Mouse (Mus musculus) neural tube, embryonic 10.5 days (tissue): Measurements from ENCODE around the gene Tmem232.
"Not testable (repeated sequence)": the region's sequence is repeated elsewhere in the genome, so short reads cannot be mapped to it uniquely, and the experiment has no call there.

ENCODE experiments used
- DNase-seq: peaks from one replicate; pipeline ENCODE4 v3.0.0-alpha.2; 2017; ENCODE audit warnings: low spot score; ENCODE audit errors: extremely low spot score

The Tmem232 gene

DNA sequence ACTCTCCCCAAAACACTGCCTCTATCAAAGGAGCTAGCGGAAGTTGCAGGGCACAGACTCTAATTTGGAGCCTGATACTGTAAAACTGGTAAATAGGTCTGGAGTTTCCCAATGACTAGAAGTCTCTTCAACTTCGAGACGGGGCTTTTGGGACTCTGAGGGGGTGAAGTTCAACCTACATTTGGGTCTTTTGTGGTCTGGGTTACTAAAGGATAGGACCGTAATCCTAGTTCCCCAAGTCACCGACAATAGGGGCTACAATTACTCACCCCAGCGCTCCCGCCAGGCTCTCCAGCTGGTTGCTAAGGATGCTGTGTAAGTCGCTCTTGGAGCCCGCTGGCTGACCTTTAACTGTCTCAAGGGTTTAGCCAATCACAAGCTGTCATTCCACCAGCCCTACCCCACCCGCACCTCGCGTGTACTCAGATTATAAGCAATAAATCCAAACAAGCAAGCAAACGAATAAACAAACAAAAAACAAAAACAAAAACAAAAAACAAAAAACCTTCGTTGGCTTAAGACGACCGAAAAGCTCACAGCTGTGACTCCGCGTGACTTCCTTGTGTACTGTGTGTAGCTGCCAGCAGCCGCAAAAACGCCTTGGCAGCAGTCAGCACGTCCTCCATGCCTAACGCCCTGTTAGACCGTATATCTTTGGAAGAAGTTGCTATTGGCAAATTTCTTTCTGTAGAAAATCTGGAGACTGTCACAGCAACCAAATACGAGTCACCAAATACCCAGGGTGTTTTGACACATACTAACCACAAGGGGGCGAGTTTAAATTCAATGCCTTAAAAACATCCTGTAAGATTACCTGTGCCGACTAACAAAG, at the start of gene Tmem232:
Tmem232 (minus strand) TSS at position 342 of the 832 bp plus-strand sequence.
- DNase-seq: peak; percentile 53

DNA sequence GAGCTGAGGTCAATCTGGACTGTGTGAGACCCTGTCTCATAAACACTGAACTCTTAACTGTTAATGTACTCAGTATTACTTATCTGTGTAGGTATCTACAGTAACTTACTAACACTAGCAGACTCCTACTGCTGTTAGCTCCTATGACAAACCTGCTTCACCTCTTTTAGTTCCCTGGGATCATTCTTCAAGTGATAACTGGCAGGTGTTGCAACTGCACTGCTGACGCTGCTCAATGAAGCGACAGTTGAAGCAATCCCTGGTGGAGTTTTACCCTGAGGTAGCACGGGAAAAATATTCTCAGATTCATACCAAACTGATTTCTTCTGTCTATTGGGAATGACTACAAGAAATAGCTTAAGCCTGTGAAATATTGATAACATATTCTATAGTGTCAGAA, 46.3 kb upstream of the Tmem232 start:
- no peak for DNase-seq

DNA sequence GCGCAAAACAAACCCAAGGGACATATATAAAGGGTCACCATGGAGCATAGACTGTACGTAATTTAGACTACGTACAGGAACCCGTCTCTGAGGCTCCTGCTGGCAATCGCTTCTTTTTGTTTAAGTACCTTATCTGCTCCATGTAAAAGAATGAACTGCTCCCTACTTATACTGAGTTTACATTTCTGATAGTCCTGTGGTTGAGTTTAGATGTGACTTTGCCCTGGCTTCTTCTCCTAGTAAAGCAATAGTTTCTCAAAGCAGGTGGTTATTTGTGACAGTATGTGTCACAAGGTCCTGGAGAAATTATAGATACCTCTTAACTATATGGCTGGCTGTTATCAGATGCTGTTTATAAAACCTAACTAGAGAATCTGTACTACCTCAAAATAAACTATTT, 40.9 kb upstream of the Tmem232 start:
- DNase-seq: no peak

DNA sequence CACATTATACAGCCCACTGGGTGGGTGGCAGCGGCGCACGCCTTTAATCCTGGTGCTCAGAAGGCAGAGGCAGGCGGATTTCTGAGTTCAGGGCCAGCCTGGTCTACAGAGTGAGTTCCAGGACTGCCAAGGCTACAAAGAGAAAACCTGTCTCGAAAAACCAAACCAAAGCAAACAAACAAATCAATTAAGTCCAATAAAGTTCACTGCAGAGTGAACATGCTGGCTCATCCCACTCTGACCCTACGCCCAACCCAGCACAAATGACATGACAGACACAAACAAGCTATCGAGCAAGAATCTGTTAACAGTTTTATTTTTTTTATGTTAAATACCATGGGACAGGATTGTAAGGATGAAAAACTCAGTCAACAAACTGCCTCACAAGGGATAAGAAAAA, 39.2 kb upstream of the Tmem232 start:
- DNase-seq: no peak

DNA sequence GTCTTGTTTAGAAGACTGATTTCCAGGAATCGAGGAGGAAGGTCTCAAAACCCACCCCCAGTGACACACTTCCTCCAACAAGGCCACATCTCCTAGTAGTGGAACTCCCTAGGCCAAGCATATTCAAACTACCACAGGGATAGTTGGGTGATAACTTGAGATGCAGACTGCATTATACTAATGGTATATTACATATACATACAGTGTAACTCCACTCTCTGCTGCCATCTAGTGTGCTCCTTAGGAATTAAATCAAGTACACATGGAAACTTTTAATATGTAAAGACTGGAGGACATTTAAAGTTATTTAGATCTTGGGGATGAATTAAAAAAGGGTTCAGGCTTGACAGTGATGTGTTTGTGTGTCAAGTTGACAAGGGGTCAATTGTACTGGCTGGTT, 34.8 kb upstream of the Tmem232 start:
- DNase-seq: no peak

DNA sequence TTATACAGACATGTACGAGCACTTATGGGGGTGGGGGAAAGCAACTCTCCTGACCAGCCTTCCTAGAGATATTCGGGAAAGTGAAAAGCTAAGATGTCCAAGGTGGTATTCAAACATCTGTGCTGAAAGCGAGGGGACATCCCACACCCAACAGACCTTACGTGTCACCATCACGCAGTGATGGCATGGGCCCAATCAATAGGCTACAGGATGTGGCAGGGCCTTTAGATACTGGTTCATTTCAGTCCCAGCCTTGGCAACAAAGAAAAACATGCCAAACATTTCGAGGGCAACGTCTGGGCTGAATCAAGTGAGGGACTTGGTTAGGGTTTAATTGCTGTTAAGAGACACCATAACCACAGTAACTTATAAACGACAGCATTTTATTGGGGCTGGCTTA, 34.3 kb upstream of the Tmem232 start:
- DNase-seq: no peak

DNA sequence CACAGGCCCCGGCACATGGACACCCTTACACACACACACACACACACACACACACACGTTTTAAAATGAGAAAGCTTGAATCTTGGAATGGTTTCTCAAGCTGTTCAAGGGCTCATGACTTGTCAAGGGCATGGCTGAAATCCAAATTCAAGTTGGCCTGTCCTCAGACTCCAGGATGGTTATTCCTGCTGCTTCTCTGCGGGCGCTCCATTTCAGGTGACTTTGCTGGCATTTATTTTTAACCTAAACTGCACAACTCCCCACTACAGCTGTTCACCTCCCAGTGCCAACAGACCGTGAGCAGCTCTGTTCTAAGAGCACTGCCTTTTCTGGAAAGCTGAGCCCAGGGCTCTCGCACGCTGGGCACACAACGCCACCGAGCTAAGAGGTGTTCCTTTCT, 31.3 kb upstream of the Tmem232 start:
- no peak for DNase-seq

DNA sequence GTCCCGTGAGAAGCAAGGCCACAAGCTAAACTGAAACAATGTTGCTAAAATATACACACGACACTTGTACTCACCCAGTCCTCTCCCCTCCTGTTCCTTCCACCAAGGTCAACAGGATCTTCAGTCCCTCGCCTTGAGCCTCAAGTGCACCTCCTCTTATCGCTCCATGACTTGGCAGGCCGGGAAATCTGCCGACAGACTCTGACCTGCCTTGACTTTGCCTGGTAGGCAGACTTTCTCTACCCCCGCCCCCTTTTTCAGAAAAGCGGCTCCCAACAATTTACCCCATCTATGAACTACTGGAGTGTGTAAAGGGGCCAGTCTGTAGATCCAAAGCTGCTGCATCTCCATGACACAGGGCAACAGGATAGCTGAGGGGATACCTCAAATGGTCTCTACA, 30.9 kb upstream of the Tmem232 start:
- DNase-seq: no peak

DNA sequence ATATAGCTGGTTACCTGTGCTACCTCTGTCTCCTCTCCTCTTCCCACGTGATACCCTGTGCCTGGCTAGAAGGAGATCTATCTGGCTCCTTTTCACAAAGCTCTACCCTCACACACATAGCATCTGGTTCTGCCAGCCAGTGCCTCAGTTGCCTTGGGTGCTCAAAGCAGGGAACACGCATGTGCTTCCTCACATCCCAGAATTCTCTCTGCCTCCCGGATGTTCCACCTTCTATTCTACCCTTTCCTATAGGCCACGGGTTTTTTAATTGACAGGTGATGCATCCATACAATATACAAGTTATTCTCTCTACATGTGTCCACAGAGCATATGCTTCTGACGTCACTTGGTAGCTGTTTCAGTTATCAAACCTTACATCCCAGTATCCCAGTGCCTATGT, 23.6 kb upstream of the Tmem232 start:
- no peak for DNase-seq

DNA sequence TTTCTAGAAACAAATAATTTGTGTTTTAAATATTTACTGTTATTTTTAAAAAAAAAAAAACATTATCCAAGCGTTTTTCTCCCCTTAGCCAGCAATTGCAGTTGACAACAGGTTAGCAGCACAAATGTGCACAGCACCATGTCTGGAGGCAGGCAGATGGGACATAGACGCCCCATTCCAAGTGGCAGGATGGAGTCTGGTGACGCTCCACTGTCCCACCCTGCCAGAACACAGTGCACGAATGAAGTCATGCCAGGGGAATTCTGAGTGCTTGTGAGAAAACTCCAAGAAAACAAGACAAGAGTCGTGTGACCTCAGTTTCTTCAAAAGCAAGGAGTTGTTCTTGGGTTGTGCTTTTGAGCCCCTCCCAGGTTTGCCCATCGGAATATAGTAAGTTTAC, 22.8 kb upstream of the Tmem232 start:
- DNase-seq: no peak

DNA sequence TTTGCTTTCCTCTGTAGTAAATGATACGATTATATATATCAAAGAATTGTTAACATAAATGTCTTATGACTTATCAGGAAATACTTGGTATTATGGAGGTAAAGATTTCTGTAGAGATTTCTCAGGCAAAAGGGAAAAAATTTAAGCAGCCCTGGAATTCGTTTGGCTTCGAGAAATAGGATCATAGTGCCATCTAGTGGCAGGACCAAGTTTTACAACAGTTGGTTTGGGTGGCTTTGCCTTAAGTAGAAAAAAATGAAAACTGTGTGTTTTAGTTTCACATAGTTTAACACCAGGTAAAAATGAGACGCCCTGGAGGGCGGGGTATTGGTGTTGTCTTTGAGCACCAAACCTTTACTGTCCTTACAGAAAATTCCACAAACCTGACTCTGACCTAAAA, 22.2 kb upstream of the Tmem232 start:
- peak; percentile 64 for DNase-seq

DNA sequence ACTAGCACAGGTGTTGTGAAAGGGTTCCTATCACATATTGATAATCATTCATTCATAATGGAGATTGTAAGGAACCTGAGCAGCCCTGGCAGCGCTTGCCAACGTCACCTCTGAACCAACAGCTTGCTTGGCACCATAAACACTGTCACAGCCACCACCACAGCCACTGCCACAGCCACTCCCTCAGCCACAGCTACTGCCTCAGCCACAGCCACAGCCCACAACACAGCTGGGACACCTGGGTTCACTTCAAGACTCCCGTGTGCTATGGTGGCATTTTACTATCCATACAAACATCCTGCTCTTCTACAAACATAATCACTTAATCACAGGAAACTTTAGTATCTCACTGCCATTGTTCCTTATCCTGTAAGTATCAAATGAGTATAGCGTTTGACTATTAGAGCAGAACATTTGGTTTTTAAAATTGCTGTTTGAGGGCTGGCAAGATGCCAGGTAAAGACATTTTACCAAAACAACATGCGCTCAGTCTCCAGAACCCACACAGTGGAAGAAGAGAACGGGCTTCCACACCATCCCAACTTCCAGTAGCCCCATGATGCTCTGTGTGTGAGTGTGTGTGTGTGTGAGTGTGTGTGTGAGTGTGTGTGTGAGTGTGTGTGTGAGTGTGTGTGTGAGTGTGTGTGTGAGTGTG, 20.9 kb upstream of the Tmem232 start:
- DNase-seq: no peak

DNA sequence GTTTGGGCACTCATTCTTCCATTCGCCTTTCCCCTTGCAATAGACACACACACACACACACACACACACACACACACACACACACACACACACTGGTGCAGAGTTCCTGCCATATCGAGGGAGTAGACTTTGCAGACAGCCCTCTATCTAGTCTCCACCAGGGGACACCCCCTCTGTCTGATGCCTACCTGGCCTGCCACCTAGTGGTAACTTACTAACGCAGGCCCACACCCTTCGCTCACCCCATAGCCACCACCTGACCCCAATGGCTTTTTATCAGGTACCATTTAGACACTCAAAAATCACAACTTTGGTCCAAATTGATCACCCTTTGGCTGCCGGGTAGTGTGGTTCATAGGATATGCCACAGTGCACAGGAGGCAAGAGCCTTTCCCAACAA, 18.7 kb upstream of the Tmem232 start:
- DNase-seq: no peak

DNA sequence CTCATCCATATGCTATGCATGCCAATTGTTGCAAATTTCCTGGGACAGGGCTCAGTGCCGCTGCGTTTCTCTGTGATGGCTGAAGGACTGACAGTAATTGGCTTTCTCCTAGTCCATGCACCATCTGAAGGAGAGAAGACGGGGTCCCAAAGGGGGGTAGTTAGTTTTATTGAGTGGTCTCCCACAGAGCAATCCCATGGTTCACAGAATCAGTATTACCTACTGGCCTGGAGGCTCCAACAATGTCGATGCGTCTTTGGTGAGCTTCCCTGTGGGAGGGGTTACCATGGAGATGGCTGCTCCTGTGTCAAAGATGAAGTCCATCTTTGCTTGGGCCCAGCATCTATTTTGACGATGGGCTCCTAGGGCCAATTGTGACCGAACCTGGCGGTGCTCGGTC, 18.2 kb upstream of the Tmem232 start:
- no peak for DNase-seq

DNA sequence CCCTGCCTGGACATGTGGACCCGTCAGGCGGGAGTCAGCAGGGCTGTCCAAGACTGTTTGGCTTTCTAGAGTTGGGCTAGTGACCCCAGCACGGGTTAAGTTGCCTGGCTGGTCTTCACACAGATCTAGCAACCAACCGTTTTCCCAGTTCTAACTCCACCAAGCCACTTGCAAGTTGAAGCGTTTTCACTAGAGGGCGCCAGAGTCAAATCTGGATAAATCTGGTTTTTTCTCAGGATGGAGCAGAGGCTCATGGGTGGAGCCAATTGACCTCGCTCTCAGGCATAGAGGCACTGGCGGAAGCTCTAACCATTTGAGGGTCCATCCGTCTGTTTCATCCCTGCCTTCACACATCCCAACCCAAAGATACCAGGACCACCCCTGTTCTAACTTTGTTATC, 17.6 kb upstream of the Tmem232 start:
- DNase-seq: peak; percentile 57

DNA sequence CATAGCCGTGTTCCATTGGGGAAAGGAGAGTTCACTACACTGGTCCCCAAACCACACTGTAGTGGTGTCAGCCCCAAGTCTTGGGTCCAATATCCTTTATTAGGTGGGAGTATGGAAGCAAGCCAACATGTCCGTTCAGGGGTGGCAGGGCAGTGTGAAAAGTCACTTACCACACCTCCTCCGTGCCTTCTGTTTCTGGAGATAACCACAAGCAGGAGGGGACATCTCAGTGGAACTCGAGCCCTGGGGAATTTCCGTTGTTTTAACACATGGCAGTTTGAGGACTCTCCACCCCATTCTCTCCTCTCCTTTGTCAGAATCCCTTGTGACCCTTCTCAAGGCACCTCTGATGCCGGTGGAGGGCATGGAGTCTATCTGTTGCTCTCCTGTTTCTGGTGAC, 16.6 kb upstream of the Tmem232 start:
- no peak for DNase-seq

DNA sequence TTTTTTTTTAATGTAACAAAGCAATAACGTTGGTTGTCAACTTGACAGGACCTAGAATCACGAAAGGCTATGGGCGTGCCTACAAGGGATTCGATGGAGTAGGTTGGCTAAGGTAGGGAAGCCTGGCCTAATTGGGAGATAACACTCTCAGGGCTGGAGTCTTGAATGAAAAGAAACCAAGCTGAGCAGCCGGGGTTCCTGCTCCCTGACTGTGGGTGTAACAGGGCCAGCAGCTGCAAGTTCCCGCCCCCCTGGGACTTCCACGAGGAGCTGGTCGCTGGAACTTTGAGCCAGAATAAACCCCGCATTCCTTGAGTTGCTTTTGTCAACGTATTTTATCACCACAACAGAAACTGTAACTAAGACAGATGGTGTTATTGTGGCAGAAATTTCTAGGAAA, 16.2 kb upstream of the Tmem232 start:
- DNase-seq: no peak

DNA sequence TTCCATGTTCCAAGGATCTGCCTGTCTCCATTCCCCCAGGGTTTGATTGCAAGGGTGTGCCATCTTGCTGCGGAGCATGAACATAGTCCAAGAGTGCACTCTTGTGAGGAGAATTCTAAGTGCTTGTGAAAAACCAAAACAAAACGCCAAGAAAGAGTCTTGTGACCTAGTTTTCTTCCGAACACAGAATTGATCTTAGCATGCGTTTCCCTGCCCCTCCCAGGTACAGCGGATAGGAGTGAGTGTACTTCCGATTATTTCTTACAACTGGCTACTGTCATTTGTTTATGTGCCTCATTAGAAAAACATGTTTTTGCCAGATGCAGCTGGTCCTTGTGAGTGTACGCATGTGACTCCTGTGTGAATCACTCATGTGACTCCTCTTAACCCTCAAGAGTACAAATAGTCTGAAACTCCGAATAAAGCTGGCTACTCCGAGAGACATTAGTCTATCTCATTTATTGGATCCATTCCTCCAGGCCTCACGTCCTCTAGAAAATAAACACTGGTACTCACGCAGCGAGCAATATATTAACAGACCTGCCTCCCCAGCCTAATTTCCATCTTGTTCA, 11.9 kb upstream of the Tmem232 start:
- DNase-seq: no peak

DNA sequence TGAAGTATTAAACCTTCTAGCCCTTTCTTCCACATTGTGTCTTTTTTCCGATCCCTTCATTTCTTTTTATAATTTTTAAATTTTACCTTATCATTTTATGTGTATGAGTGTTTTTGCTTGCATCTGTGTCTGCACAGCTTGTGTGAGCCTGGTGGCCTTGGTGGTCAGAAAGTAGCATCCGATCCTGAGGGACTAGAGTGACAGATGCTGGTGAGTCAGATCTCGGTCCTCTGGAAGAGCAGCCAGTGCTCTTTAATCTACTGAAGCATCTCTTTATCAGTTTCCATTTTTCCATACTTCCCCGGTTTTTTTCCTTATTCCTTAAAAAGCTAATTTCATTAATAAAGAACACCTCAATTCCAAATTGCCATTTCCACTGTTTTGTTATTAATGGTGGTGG, 9.8 kb upstream of the Tmem232 start:
- DNase-seq: no peak

DNA sequence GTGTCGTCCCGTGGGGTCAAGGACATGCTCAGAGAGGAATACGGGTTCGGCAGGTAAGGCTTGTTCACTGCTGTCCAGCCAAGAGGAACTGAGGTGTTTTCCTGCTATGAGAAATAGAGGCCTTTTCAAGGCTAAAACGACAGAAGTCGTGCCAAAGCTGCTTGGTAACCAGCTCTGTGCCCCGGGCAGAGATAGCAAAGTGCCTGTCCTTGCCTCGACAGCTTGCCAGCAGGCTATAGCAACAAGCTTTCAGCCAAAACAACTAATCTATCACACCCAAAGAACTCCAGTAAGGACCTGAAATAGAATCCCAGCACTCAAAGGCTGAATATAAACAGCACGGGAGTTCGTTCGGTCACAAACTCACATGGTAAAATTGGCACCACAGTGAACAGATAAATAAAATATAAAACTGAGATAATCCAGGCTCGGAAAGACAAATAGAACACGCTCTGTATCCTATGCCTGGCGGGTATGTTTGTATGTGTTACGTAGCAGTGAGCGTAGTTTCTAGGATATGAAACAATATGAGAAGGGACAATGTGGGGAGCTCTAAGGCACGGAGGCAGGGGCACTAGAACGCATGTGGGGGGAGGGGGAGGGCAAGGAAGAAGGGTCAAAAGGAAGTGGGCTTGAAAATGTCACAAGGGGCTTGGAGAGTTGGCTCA, 8.2 kb upstream of the Tmem232 start:
- DNase-seq: no peak

DNA sequence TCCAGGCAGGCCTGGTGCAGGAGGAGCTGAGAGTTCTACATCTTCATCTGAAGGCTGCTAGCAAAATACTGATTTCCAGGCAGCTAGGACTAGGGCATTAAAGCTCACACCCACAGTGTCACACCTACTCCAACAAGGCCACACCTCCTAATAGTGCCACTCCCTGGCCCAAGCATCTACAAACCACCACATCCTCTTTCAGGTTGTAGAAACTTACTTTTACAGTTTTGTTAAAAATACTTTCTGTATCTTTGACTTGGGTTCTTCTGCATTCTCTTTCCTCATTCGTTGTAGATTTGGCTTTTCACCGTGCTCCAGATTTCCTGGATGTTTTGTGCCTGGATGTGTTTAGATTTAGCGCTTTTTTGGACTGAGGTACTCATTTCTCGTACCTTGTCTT, 5.6 kb upstream of the Tmem232 start:
- DNase-seq: not testable (repeated sequence)

DNA sequence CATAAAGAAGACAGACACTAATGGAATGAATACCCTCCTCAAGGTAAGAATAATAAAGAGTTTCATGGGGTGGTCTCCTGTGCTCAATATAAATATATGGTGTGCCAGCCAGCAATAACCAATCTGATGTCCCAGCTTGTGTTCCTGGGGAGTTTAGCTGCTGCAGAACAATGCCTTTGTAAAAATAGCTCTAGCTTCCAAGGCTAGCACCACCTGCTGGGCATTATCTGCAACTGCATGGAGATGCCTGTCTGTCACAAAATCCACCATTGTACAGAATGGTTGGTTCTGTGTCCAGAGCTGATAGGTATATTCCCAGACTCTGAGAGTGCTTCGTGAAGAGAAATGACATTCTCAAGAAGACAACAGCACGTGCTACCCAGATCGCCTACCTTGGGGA, 4.4 kb downstream of the Tmem232 start:
- DNase-seq: peak; percentile 57
